Mouse (Mus musculus): ENCODE measurements around the gene Iqcf6.

- TF ChIP-seq CTCF (conservative IDR thresholded peaks at IDR 0.05; ENCODE audit: low read length): no peak
- TF ChIP-seq NANOG (IDR thresholded peaks at IDR 0.05; ENCODE audit: borderline replicate concordance, low read length): no peak
Observed at GRCm38 (mm10) chr9:106614616-106615015, 11.8 kb upstream of the Iqcf6 start.

Measured in E14TG2a.4 (cell line).